ENCODE assay signal across 24 mouse cellular contexts in the genomic region with DNA sequence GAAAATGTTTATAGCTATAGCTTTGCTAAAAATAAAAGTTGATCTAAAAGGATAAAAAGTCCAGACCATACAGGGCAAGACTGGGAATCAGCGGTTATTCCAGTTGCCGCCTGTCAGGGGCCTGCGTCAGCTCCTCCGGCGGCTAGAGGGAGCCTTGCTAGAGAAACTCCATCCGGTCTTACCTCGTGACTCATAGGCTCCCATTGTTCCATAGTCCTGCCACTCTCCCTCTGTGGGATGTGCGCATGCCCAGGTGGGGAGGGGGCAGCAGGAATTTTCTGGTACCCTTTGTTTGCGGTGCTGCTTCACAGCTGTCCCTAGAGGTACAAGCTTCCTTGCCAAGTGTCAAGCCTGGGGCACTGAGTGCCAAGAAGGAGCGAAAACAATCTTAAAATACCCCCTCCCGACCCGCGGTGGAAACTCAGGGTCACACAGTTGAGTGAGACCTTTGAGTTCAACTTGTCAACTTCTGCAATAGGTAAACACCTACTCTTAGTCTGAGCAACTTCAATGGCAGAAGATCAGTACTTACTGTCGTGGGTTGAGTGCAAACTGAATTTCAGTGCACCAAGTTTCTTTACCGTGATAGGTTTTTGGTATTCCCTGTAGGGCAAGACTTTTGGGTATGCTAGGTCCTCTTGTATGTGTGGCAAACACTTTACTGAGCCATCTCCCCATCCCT. TPM values are rescaled to one million over a fixed set of nuclear protein-coding genes. Genes with fewer than 3 reads are reported as not detected.
A peak's percentile ranks its signal among the peaks of the same experiment; 100 is the strongest.
DNase-seq lines count a peak whose midpoint lies in the region; TF ChIP-seq lines count a peak whose summit lies in the region.
"Had no signal": no experiment of that assay in that cellular context is flagged by ENCODE, and none has a peak within 500 bp of the region (broad histone marks: within the 10 kb centered on the region; RNA-seq: fewer than 3 reads in every experiment).

No protein-coding gene starts in this region.

- H3K36me3 ChIP-seq in E14TG2a.4 (ENCODE audit: insufficient read depth, low read length): no peaks in the 10 kb centered on the region
- H3K36me3 ChIP-seq in ES-Bruce4 (ENCODE audit: control insufficient read depth, insufficient read depth, low read length, poor library complexity, severe bottlenecking): no peaks in the 10 kb centered on the region
- no peaks in the 10 kb centered on the region for H3K36me3 ChIP-seq in small intestine, adult 2 months (ENCODE audit: control insufficient read depth, insufficient read depth, low read length)
- H3K36me3 ChIP-seq: heart, embryonic 10.5 days; limb, embryonic 12.5 days; midbrain, embryonic 13.5 days; neural tube, embryonic 13.5 days; stomach, embryonic 15.5 days had no signal

- no peak overlapping the region for H3K9ac ChIP-seq in ES-Bruce4 (ENCODE audit: low read depth, poor library complexity, severe bottlenecking)
- H3K9ac ChIP-seq: hindbrain, embryonic 14.5 days; limb, embryonic 12.5 days; midbrain, embryonic 13.5 days; neural tube, embryonic 13.5 days; stomach, embryonic 15.5 days had no signal

- H3K4me1 ChIP-seq in E14TG2a.4 (replicated peaks; ENCODE audit: low read depth, low read length) (peaks cover 33% of the 10 kb centered on the region), ES-Bruce4 (ENCODE audit: control insufficient read depth, insufficient read depth, low read length) (no peaks in the 10 kb centered on the region)
- H3K4me1 ChIP-seq in brown adipose tissue, adult 24 weeks (ENCODE audit: control insufficient read depth, insufficient read depth, insufficient read length, low read length): no peaks in the 10 kb centered on the region
- H3K4me1 ChIP-seq in small intestine, adult 2 months (ENCODE audit: control insufficient read depth, insufficient read depth, insufficient read length, low read length): peaks cover 12% of the 10 kb centered on the region
- H3K4me1 ChIP-seq: limb, embryonic 12.5 days; midbrain, embryonic 13.5 days; neural tube, embryonic 13.5 days; stomach, embryonic 15.5 days had no signal

- peaks cover 1% of the 10 kb centered on the region for H3K9me3 ChIP-seq in E14TG2a.4 (ENCODE audit: low read length)
- H3K9me3 ChIP-seq in ES-Bruce4 (replicated peaks; ENCODE audit: control insufficient read depth, insufficient read depth, low read length, poor library complexity, severe bottlenecking): no peaks in the 10 kb centered on the region; the same call in 1 of the 2 replicates
- H3K9me3 ChIP-seq: heart, embryonic 10.5 days; midbrain, embryonic 13.5 days; neural tube, embryonic 13.5 days; stomach, embryonic 15.5 days had no signal

- peak; percentile 37 for TF ChIP-seq CTCF in E14TG2a.4 (conservative IDR thresholded peaks at IDR 0.05; ENCODE audit: low read length)
- TF ChIP-seq CTCF in ES-Bruce4 (IDR thresholded peaks at IDR 0.05; ENCODE audit: low read depth, low read length): peak; percentile 35
- no peak for TF ChIP-seq CTCF in small intestine, adult 2 months (IDR thresholded peaks at IDR 0.05; ENCODE audit: extremely low read depth, insufficient read length, insufficient replicate concordance, low read depth, low read length)

- H3K27me3 ChIP-seq in E14TG2a.4 (ENCODE audit: insufficient read depth, low read length) (peaks cover 9% of the 10 kb centered on the region), ES-Bruce4 (ENCODE audit: control insufficient read depth, insufficient read depth, low read length, poor library complexity, severe bottlenecking) (no peaks in the 10 kb centered on the region)
- no peaks in the 10 kb centered on the region for H3K27me3 ChIP-seq in small intestine, adult 2 months (ENCODE audit: control insufficient read depth, insufficient read depth, low read length)
- H3K27me3 ChIP-seq: limb, embryonic 12.5 days; midbrain, embryonic 13.5 days; neural tube, embryonic 13.5 days; stomach, embryonic 15.5 days had no signal

- 63% methylated on average over 15 of the region's 15 CpGs for WGBS in small intestine, adult 2 months

- DNase-seq in adrenal gland, postnatal 14 days: no peak
- DNase-seq in left cerebral cortex, adult 18-20 months (ENCODE audit: low spot score in 2 of 2): no peak
- no peak for DNase-seq in yolk sac, embryonic 10.5 days (ENCODE audit: low spot score)
- DNase-seq: adrenal gland, adult 2 months; B cell, adult 2 months; cerebellum, adult 9-10 months; cerebellum, postnatal 36 days; gastrocnemius, postnatal 14 days; heart, postnatal 36 days; kidney, adult 8-10 months; layer of hippocampus, adult 9-11 months; lung, postnatal 36 days had no signal

- no peak overlapping the region for H3K27ac ChIP-seq in ES-Bruce4 (ENCODE audit: insufficient read depth, low read length)
- no peak overlapping the region for H3K27ac ChIP-seq in brown adipose tissue, adult 24 weeks (replicated peaks; ENCODE audit: low read depth, low read length)
- peak overlapping the region; percentile 20; the same call in 1 of the 2 replicates for H3K27ac ChIP-seq in small intestine, adult 2 months (ENCODE audit: insufficient read depth, low read depth, low read length)
- H3K27ac ChIP-seq: heart, embryonic 10.5 days; hindbrain, embryonic 14.5 days; kidney, postnatal 0 days; left cerebral cortex, adult 2 months; limb, embryonic 12.5 days; midbrain, embryonic 13.5 days; neural tube, embryonic 13.5 days; stomach, embryonic 15.5 days had no signal

- no peak for TF ChIP-seq POLR2A in ES-Bruce4 (IDR thresholded peaks at IDR 0.05; ENCODE audit: insufficient read depth, low read length)
- no peak for TF ChIP-seq POLR2A in small intestine, adult 2 months (IDR thresholded peaks at IDR 0.05; ENCODE audit: low read depth, low read length)

- H3K4me3 ChIP-seq in E14TG2a.4 (replicated peaks; ENCODE audit: low read length) (peak overlapping the region; percentile 61), ES-Bruce4 (ENCODE audit: low read depth, low read length) (peak overlapping the region; percentile 13; the same call in 1 of the 2 replicates)
- peak overlapping the region; percentile 22; the same call in 1 of the 2 replicates for H3K4me3 ChIP-seq in brown adipose tissue, adult 24 weeks (ENCODE audit: insufficient read depth, low read depth, low read length)
- H3K4me3 ChIP-seq in small intestine, adult 2 months (ENCODE audit: low read depth, low read length): no peak overlapping the region
- H3K4me3 ChIP-seq: heart, embryonic 10.5 days; left cerebral cortex, adult 2 months; limb, embryonic 12.5 days; midbrain, embryonic 13.5 days; neural tube, embryonic 13.5 days; stomach, embryonic 15.5 days had no signal

- TF ChIP-seq EP300 in ES-Bruce4 (IDR thresholded peaks at IDR 0.05; ENCODE audit: insufficient read depth, low read depth, low read length): no peak; the same call in 1 of the 2 replicates

RNA-seq across cellular contexts. Expression of gene Saysd1, which starts 10.8 kb away (rescaled TPM):
- 3.5 and 5.8 TPM in 2 replicates for polyA plus RNA-seq in ES-Bruce4 (2011; ENCODE audit: insufficient read depth, insufficient read length, low read depth, missing spikeins)
- 2.5 and 3.7 TPM in 2 replicates for polyA plus RNA-seq in brown adipose tissue, adult 24 weeks (2012; ENCODE audit: insufficient read depth, insufficient read length, missing spikeins)
- 5.7 and 8.3 TPM in 2 replicates for polyA plus RNA-seq in small intestine, adult 2 months (2012; rRNA removed)
- total RNA-seq in adrenal gland, postnatal 14 days (2021): 6.2 and 7.1 TPM in 2 replicates
- 1 to 10 TPM; 4.1 to 4.3 TPM for total RNA-seq in left cerebral cortex, adult 18-20 months (2021)

RNA-seq across cellular contexts. Expression of gene Kcnk5, which starts 54.1 kb away (rescaled TPM):
- 15.8 and 21.5 TPM in 2 replicates for polyA plus RNA-seq in ES-Bruce4 (2011; ENCODE audit: insufficient read depth, insufficient read length, low read depth, missing spikeins)
- polyA plus RNA-seq in brown adipose tissue, adult 24 weeks (2012; ENCODE audit: insufficient read depth, insufficient read length, missing spikeins): 0.54 and 0.59 TPM in 2 replicates
- 13.9 and 48.0 TPM in 2 replicates for polyA plus RNA-seq in small intestine, adult 2 months (2012; rRNA removed)
- 8.8 and 14.2 TPM in 2 replicates for total RNA-seq in adrenal gland, postnatal 14 days (2021)
- under 1 TPM; 0.21 to 0.37 TPM for total RNA-seq in left cerebral cortex, adult 18-20 months (2021)
